Mouse (Mus musculus) hindbrain, embryonic 12.5 days (tissue): ENCODE results near the gene Dtl. TPM values are rescaled to one million over a fixed set of nuclear protein-coding genes. Genes with fewer than 3 reads are reported as not detected.

ENCODE experiments used
- ATAC-seq: fragments of 200-750 bp; cut with Nextera tagmentation; 2 replicates; pipeline ENCODE4 v1.8.0; 2017; ENCODE audit warnings: moderate TSS enrichment; ENCODE audit not compliant: low FRiP score
- H3K27ac ChIP-seq: fragments of 300-500 bp; sonication (generic); 2 replicates; pipeline ENCODE4 v1.5.1; 2016; ENCODE audit warnings: mild to moderate bottlenecking
- H3K27me3 ChIP-seq: fragments of 300-500 bp; sonication (generic); 2 replicates; pipeline ENCODE4 v1.6.1; 2016; ENCODE audit warnings: mild to moderate bottlenecking
- H3K36me3 ChIP-seq: fragments of 300-500 bp; sonication (generic); 2 replicates; pipeline ENCODE4 v1.6.1; 2016; ENCODE audit warnings: mild to moderate bottlenecking
- H3K4me1 ChIP-seq: fragments of 300-500 bp; sonication (generic); 2 replicates; pipeline ENCODE4 v1.6.1; 2016
- H3K4me2 ChIP-seq: fragments of 300-500 bp; sonication (generic); replicated peaks from 2 replicates; pipeline ENCODE4 v1.6.1; 2016; ENCODE audit warnings: mild to moderate bottlenecking
- H3K4me3 ChIP-seq: fragments of 300-500 bp; sonication (generic); 2 replicates; pipeline ENCODE4 v1.5.1; 2016; ENCODE audit warnings: mild to moderate bottlenecking
- H3K9ac ChIP-seq: fragments of 300-500 bp; sonication (generic); 2 replicates; pipeline ENCODE4 v1.6.1; 2016; ENCODE audit warnings: mild to moderate bottlenecking, moderate library complexity
- H3K9me3 ChIP-seq: fragments of 300-500 bp; sonication (generic); replicated peaks from 2 replicates; pipeline ENCODE4 v1.6.1; 2016; ENCODE audit warnings: mild to moderate bottlenecking
- WGBS: fragments of 180-500 bp; shearing (Covaris S2); methylation state at CpG from one replicate; pipeline ENCODE4 v1.1.7; 2016; 5-methylcytosine and 5-hydroxymethylcytosine counted together
- polyA plus RNA-seq: library from polyadenylated mRNA; unstranded; fragments of >200 nt; fragmentation: Nextera tagmentation; extraction: Ambion mirVana; gene quantifications from 2 replicates; pipeline ENCODE4 v1.2.1, GENCODE M21; 2016

The Dtl gene
- polyA plus RNA-seq, 1 experiment from 2014 or later: 39.9 TPM

GRCm38 (mm10) chr1:191573906-191574639, 1.3 kb downstream of the Dtl start:
- 0 out of 2 replicates have a peak overlapping the region, but pooled peaks have one; percentile 66 for H3K27ac ChIP-seq
- ATAC-seq: no peak
- H3K9ac ChIP-seq: peak overlapping the region; percentile 74
- peak overlapping the region; percentile 78 for H3K4me2 ChIP-seq
- H3K36me3 ChIP-seq: peaks cover 6% of the 10 kb centered on the region; the same call in 1 of the 2 replicates
- H3K4me1 ChIP-seq: peaks cover 32% of the 10 kb centered on the region
- 3% methylated on average over 13 of the region's 13 CpGs for WGBS
- H3K27me3 ChIP-seq: no peaks in the 10 kb centered on the region
- peak overlapping the region; percentile 89 for H3K4me3 ChIP-seq
- no peaks in the 10 kb centered on the region for H3K9me3 ChIP-seq

- Histone ChIP-seq H3K9ac (no peak overlapping the region), H3K27ac (no peak overlapping the region), H3K4me3 (no peak overlapping the region), H3K27me3 (no peaks in the 10 kb centered on the region), H3K4me1 (peaks cover 10% of the 10 kb centered on the region), H3K36me3 (peaks cover 6% of the 10 kb centered on the region; the same call in 1 of the 2 replicates), H3K4me2 (no peak overlapping the region), H3K9me3 (no peaks in the 10 kb centered on the region)
- 91% methylated on average over 3 of the region's 3 CpGs for WGBS
- no peak for ATAC-seq
Measured at GRCm38 (mm10) chr1:191570415-191570814, 4.9 kb downstream of the Dtl start.

- ATAC-seq: no peak
Measured at GRCm38 (mm10) chr1:191569625-191570024, 5.7 kb downstream of the Dtl start.

GRCm38 (mm10) chr1:191567859-191568258, 7.5 kb downstream of the Dtl start:
- Histone ChIP-seq H3K4me2 (no peak overlapping the region), H3K4me1 (no peaks in the 10 kb centered on the region), H3K4me3 (no peak overlapping the region), H3K36me3 (peaks cover 6% of the 10 kb centered on the region; the same call in 1 of the 2 replicates), H3K9ac (no peak overlapping the region), H3K27ac (no peak overlapping the region), H3K9me3 (no peaks in the 10 kb centered on the region), H3K27me3 (no peaks in the 10 kb centered on the region)
- ATAC-seq: no peak
- 83% methylated on average over 1 of the region's 1 CpGs for WGBS

More at GRCm38 (mm10) chr1:191569625-191570024, 5.7 kb downstream of the Dtl start:
- Histone ChIP-seq H3K27ac (no peak overlapping the region), H3K36me3 (peaks cover 6% of the 10 kb centered on the region; the same call in 1 of the 2 replicates), H3K4me3 (no peak overlapping the region), H3K9me3 (no peaks in the 10 kb centered on the region), H3K9ac (no peak overlapping the region), H3K4me1 (peaks cover 7% of the 10 kb centered on the region), H3K4me2 (no peak overlapping the region), H3K27me3 (no peaks in the 10 kb centered on the region)
- 96% methylated on average over 2 of the region's 2 CpGs for WGBS

- no peak overlapping the region for H3K4me2 ChIP-seq
- H3K27me3 ChIP-seq: no peaks in the 10 kb centered on the region
- ATAC-seq: no peak
- peaks cover 7% of the 10 kb centered on the region; the same call in 1 of the 2 replicates for H3K36me3 ChIP-seq
- WGBS: 71% methylated on average over 6 of the region's 6 CpGs
- no peak overlapping the region for H3K27ac ChIP-seq
- H3K9ac ChIP-seq: no peak overlapping the region
- no peaks in the 10 kb centered on the region for H3K9me3 ChIP-seq
- no peaks in the 10 kb centered on the region for H3K4me1 ChIP-seq
- H3K4me3 ChIP-seq: no peak overlapping the region
Measured at GRCm38 (mm10) chr1:191562823-191563365, 12.4 kb downstream of the Dtl start.

GRCm38 (mm10) chr1:191559779-191560178, 15.6 kb downstream of the Dtl start:
- no peak for ATAC-seq
- no peak overlapping the region for H3K4me3 ChIP-seq
- WGBS: 90% methylated on average over 5 of the region's 5 CpGs
- no peaks in the 10 kb centered on the region for H3K27me3 ChIP-seq
- no peak overlapping the region for H3K27ac ChIP-seq
- no peak overlapping the region for H3K9ac ChIP-seq
- H3K4me2 ChIP-seq: no peak overlapping the region
- no peaks in the 10 kb centered on the region for H3K9me3 ChIP-seq
- H3K36me3 ChIP-seq: peaks cover 18% of the 10 kb centered on the region
- H3K4me1 ChIP-seq: no peaks in the 10 kb centered on the region

GRCm38 (mm10) chr1:191557109-191557508, 18.2 kb downstream of the Dtl start:
- ATAC-seq: no peak

GRCm38 (mm10) chr1:191550786-191551185, 24.6 kb downstream of the Dtl start:
- Histone ChIP-seq H3K36me3 (peaks cover 19% of the 10 kb centered on the region), H3K4me2 (no peak overlapping the region), H3K4me1 (no peaks in the 10 kb centered on the region), H3K9ac (no peak overlapping the region), H3K27ac (no peak overlapping the region), H3K4me3 (no peak overlapping the region), H3K9me3 (no peaks in the 10 kb centered on the region), H3K27me3 (no peaks in the 10 kb centered on the region)
- no peak for ATAC-seq
- 74% methylated on average over 4 of the region's 4 CpGs for WGBS

More at GRCm38 (mm10) chr1:191557109-191557508, 18.2 kb downstream of the Dtl start:
- Histone ChIP-seq H3K36me3 (peaks cover 18% of the 10 kb centered on the region), H3K4me1 (no peaks in the 10 kb centered on the region), H3K27me3 (no peaks in the 10 kb centered on the region), H3K27ac (no peak overlapping the region), H3K4me3 (no peak overlapping the region), H3K9ac (no peak overlapping the region), H3K4me2 (no peak overlapping the region), H3K9me3 (no peaks in the 10 kb centered on the region)
- 85% methylated on average over 8 of the region's 8 CpGs for WGBS

GRCm38 (mm10) chr1:191543747-191544146, 31.6 kb downstream of the Dtl start:
- H3K36me3 ChIP-seq: peaks cover 32% of the 10 kb centered on the region

GRCm38 (mm10) chr1:191541619-191542018, 33.7 kb downstream of the Dtl start:
- Histone ChIP-seq H3K36me3 (peaks cover 22% of the 10 kb centered on the region), H3K4me3 (no peak overlapping the region)
- ATAC-seq: no peak

More at GRCm38 (mm10) chr1:191543747-191544146, 31.6 kb downstream of the Dtl start:
- Histone ChIP-seq H3K9me3 (no peaks in the 10 kb centered on the region), H3K9ac (no peak overlapping the region), H3K27ac (no peak overlapping the region), H3K4me1 (no peaks in the 10 kb centered on the region), H3K27me3 (no peaks in the 10 kb centered on the region), H3K4me3 (no peak overlapping the region), H3K4me2 (no peak overlapping the region)
- 91% methylated on average over 3 of the region's 3 CpGs for WGBS
- no peak for ATAC-seq

GRCm38 (mm10) chr1:191541014-191541413, 34.3 kb downstream of the Dtl start:
- H3K9ac ChIP-seq: no peak overlapping the region
- H3K4me2 ChIP-seq: no peak overlapping the region
- no peaks in the 10 kb centered on the region for H3K9me3 ChIP-seq
- H3K4me1 ChIP-seq: no peaks in the 10 kb centered on the region
- WGBS: 95% methylated on average over 9 of the region's 9 CpGs
- H3K4me3 ChIP-seq: no peak overlapping the region
- no peak overlapping the region for H3K27ac ChIP-seq
- no peak for ATAC-seq
- H3K36me3 ChIP-seq: peaks cover 18% of the 10 kb centered on the region; the same call in 1 of the 2 replicates
- H3K27me3 ChIP-seq: no peaks in the 10 kb centered on the region

More at GRCm38 (mm10) chr1:191541619-191542018, 33.7 kb downstream of the Dtl start:
- Histone ChIP-seq H3K27ac (no peak overlapping the region), H3K27me3 (no peaks in the 10 kb centered on the region), H3K4me2 (no peak overlapping the region), H3K9me3 (no peaks in the 10 kb centered on the region), H3K9ac (no peak overlapping the region), H3K4me1 (no peaks in the 10 kb centered on the region)
- WGBS: 89% methylated on average over 4 of the region's 4 CpGs

- Histone ChIP-seq H3K4me2 (no peak overlapping the region), H3K36me3 (peaks cover 13% of the 10 kb centered on the region; the same call in 1 of the 2 replicates), H3K27me3 (no peaks in the 10 kb centered on the region), H3K4me1 (no peaks in the 10 kb centered on the region), H3K9ac (no peak overlapping the region), H3K9me3 (no peaks in the 10 kb centered on the region), H3K4me3 (no peak overlapping the region), H3K27ac (no peak overlapping the region)
- 83% methylated on average over 2 of the region's 2 CpGs for WGBS
- ATAC-seq: no peak
Measured at GRCm38 (mm10) chr1:191540300-191540699, 35.0 kb downstream of the Dtl start.
